Mouse (Mus musculus) embryonic facial prominence, embryonic 12.5 days (tissue): ENCODE measurements around the gene Hoxc8. TPM values are rescaled to one million over a fixed set of nuclear protein-coding genes. Genes with fewer than 3 reads are reported as not detected.
A peak's percentile ranks its signal among the peaks of the same experiment; 100 is the strongest.

Source experiments
- ATAC-seq: fragments of 200-750 bp; cut with Nextera tagmentation; 2 replicates; pipeline ENCODE4 v1.8.0; 2017; ENCODE audit not compliant: insufficient number of reproducible peaks, insufficient read depth, low FRiP score, low TSS enrichment
- H3K27ac ChIP-seq: fragments of 300-500 bp; sonication (generic); 2 replicates; pipeline ENCODE4 v1.5.1; 2016; ENCODE audit warnings: mild to moderate bottlenecking
- H3K27me3 ChIP-seq: fragments of 300-500 bp; sonication (generic); 2 replicates; pipeline ENCODE4 v1.6.1; 2016; ENCODE audit warnings: mild to moderate bottlenecking, moderate library complexity
- H3K36me3 ChIP-seq: fragments of 300-500 bp; sonication (generic); 2 replicates; pipeline ENCODE4 v1.6.1; 2016; ENCODE audit warnings: mild to moderate bottlenecking
- H3K4me1 ChIP-seq: fragments of 300-500 bp; sonication (generic); 2 replicates; pipeline ENCODE4 v1.6.1; 2016
- H3K4me2 ChIP-seq: fragments of 300-500 bp; sonication (generic); replicated peaks from 2 replicates; pipeline ENCODE4 v1.6.1; 2016; ENCODE audit warnings: mild to moderate bottlenecking, moderate library complexity
- H3K4me3 ChIP-seq: fragments of 300-500 bp; sonication (generic); 2 replicates; pipeline ENCODE4 v1.5.1; 2016; ENCODE audit warnings: mild to moderate bottlenecking
- H3K9ac ChIP-seq: fragments of 300-500 bp; sonication (generic); 2 replicates; pipeline ENCODE4 v1.6.1; 2016; ENCODE audit warnings: mild to moderate bottlenecking, moderate library complexity
- H3K9me3 ChIP-seq: fragments of 300-500 bp; sonication (generic); 2 replicates; pipeline ENCODE4 v1.6.1; 2016; ENCODE audit warnings: mild to moderate bottlenecking, moderate library complexity
- WGBS: fragments of 180-500 bp; shearing (Covaris S2); methylation state at CpG from one replicate; pipeline ENCODE4 v1.1.7; 2016; 5-methylcytosine and 5-hydroxymethylcytosine counted together
- polyA plus RNA-seq: library from polyadenylated mRNA; unstranded; fragments of >200 nt; fragmentation: Nextera tagmentation; extraction: Ambion mirVana; gene quantifications from 2 replicates; pipeline ENCODE4 v1.2.1, GENCODE M21; 2016

The Hoxc8 gene
- polyA plus RNA-seq, 1 experiment from 2014 or later, result not detected

DNA sequence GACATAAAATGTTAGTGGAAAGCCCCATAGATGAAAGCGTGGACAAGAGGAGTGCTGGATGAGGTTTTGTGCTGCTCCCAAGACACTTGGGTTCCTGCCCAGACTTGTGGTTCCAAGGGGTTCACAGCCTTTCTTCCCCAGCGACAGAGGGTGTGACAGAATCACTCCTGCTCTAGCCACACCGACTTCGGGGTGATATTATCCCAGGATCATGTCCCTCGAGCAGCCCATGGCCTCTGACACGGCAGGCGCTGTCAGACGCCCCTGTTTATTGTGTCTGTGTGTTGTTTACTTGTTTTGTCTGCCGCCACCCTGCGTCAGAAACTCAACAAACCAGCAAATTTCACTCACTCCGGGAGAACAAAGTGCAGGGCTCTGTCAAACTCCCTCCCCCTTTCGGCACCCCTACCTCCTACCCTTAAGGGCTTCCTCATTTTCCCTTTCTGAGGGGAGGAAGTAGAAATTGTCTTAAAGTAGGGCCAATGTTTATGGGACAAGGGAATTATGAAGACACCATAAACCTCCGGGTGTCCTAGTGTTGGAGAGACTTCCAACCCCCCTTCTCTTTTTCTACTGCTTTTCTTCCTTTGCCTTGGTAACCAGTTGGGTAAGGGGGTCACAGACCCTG is 12.5 kb downstream of the Hoxc8 start:
- Histone ChIP-seq H3K9ac (no peak overlapping the region), H3K36me3 (no peaks in the 10 kb centered on the region), H3K4me2 (no peak overlapping the region), H3K4me1 (peaks cover 11% of the 10 kb centered on the region), H3K4me3 (no peak overlapping the region), H3K27ac (no peak overlapping the region), H3K9me3 (no peaks in the 10 kb centered on the region), H3K27me3 (peaks cover 100% of the 10 kb centered on the region)
- 3% methylated on average over 13 of the region's 13 CpGs for WGBS
- ATAC-seq, result no peak

DNA sequence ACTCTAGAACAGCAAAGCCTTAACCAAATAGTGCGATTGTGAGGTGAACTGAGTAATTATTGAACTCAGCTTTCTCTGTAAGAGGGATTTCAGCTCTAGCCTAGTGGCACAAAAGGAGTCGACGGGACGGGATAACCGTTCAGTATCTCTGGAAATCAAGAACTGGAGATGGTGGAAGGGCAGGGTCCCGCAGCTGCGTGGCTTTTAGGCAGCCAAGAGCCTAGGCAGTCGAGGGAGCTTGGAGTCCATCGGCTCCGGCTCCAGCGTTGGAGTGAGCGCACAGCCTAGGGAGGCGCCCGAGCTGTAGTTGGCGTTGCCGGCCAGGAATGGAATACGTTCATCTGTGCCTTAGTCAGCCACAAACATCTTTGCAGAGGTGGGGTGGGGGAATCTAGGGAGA is 14.9 kb downstream of the Hoxc8 start:
- Histone ChIP-seq H3K4me3 (no peak overlapping the region), H3K4me1 (no peaks in the 10 kb centered on the region), H3K4me2 (no peak overlapping the region), H3K27me3 (peaks cover 100% of the 10 kb centered on the region), H3K27ac (no peak overlapping the region), H3K9me3 (no peaks in the 10 kb centered on the region), H3K36me3 (no peaks in the 10 kb centered on the region), H3K9ac (no peak overlapping the region)
- no peak for ATAC-seq
- 1% methylated on average over 17 of the region's 17 CpGs for WGBS

DNA sequence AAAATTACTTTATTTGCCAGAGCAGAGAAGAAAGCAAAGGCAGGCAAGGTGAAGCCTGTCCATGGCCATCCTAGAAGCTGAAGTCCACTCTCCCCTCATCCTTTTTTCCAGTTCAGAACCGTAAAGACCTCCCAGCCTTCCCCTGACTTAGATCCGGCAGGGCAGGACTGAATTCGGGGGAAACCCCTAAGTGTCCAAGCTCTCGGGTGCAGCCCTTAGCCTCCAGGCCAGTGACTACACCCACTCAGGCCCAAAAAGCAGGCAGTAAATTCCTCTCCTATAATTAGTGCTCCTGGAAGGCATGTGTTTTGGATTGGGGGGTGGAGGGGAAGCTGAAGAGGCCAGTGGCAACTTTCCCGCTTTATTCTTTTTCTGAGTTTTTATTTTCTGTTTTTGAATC is 15.4 kb downstream of the Hoxc8 start:
- H3K36me3 ChIP-seq, result no peaks in the 10 kb centered on the region
- H3K9me3 ChIP-seq, result no peaks in the 10 kb centered on the region
- no peak overlapping the region for H3K27ac ChIP-seq
- no peak overlapping the region for H3K4me3 ChIP-seq
- H3K27me3 ChIP-seq, result peaks cover 100% of the 10 kb centered on the region
- H3K4me2 ChIP-seq, result no peak overlapping the region
- ATAC-seq, result no peak
- WGBS, result 2% methylated on average over 5 of the region's 5 CpGs
- no peaks in the 10 kb centered on the region for H3K4me1 ChIP-seq
- no peak overlapping the region for H3K9ac ChIP-seq

DNA sequence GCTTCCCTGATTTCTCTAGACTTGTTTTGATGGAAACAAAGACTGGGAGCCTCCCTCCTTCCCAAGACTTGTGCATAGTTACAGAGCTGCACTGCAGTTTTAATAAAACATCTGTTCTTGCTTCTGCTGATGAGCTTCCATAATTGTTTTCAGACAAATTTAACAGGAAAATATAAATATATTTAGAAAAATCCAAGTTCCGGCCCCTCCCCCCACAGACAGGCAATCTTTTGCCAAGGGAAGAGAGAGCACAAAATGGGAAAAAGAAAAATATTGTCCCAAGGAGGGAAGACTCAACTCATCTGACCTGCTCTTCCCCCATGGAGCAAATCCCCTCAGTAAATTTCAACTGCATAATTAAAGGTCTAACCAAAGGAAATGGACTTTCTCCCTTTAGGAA is 15.9 kb downstream of the Hoxc8 start:
- no peaks in the 10 kb centered on the region for H3K4me1 ChIP-seq
- H3K36me3 ChIP-seq, result no peaks in the 10 kb centered on the region
- no peak for ATAC-seq
- no peak overlapping the region for H3K27ac ChIP-seq
- H3K4me3 ChIP-seq, result no peak overlapping the region
- WGBS, result 12% methylated on average over 1 of the region's 1 CpGs
- peaks cover 100% of the 10 kb centered on the region for H3K27me3 ChIP-seq
- H3K4me2 ChIP-seq, result no peak overlapping the region
- no peaks in the 10 kb centered on the region for H3K9me3 ChIP-seq
- no peak overlapping the region for H3K9ac ChIP-seq

DNA sequence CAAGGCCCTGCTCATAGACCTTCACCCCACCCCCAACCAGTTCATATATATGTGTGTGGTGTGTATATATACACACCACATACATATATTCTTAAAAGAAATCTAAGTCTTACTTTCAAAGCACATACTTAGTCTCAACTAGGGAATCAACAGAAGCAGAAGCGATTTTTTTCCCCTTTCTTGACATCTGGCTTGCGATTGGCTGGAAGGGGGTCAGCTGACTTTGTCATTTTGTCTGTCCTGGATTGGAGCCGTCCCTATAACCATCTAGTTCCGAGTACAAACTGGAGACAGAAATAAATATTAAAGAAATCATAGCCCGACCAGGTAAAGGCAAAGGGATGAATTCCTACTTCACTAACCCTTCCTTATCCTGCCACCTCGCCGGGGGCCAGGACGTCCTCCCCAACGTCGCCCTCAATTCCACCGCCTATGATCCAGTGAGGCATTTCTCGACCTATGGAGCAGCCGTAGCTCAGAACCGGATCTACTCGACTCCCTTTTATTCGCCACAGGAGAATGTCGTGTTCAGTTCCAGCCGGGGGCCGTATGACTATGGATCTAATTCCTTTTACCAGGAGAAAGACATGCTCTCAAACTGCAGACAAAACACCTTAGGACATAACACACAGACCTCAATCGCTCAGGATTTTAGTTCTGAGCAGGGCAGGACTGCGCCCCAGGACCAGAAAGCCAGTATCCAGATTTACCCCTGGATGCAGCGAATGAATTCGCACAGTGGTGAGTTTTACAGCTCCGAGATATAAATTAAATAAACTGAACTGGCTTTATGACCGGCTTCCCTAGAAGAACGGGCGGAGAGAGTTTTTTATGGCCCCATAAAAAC is 19.1 kb downstream of the Hoxc8 start:
- Histone ChIP-seq H3K27ac (no peak overlapping the region), H3K27me3 (peaks cover 98% of the 10 kb centered on the region), H3K9me3 (no peaks in the 10 kb centered on the region), H3K9ac (no peak overlapping the region), H3K4me2 (no peak overlapping the region), H3K36me3 (no peaks in the 10 kb centered on the region), H3K4me3 (no peak overlapping the region), H3K4me1 (no peaks in the 10 kb centered on the region)
- 1% methylated on average over 27 of the region's 27 CpGs for WGBS
- no peak for ATAC-seq

DNA sequence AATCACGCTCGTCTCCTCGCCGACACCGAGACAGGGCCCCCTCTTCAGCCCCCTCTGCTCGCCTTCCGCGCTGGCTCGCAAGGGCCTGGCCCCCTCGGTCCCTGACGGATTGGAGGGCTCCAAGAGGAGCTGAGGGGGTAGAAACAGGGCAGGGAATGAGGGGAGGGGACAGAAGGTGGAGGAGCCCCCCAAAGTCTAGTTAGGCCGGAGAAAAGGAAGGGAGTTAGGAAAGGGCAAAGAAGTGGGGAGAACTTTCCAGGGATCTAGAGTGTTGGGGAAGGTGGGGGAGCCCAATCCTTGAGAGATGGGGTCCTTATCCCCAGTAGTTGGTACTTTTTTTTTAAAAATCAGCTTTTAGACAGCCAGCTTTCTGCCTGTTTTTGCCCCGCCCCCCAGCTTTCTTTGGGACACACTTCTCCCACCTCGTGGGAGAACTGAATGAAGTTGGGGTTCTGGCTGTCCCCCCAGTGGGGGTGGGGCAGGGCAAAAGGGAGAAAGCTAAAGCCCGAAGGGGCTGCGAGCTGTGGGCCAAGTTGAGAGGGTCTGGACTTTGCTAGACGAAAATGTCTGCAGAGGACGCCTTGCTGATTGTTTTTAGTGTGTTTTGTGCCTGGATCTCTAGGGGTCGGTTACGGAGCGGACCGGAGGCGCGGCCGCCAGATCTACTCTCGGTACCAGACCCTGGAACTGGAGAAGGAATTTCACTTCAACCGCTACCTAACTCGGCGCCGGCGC is 19.9 kb downstream of the Hoxc8 start:
- Histone ChIP-seq H3K4me2 (no peak overlapping the region), H3K4me1 (no peaks in the 10 kb centered on the region), H3K36me3 (no peaks in the 10 kb centered on the region), H3K4me3 (no peak overlapping the region), H3K9ac (no peak overlapping the region), H3K27ac (no peak overlapping the region), H3K9me3 (no peaks in the 10 kb centered on the region), H3K27me3 (peaks cover 98% of the 10 kb centered on the region)
- no peak for ATAC-seq
- under 1% methylated on average over 31 of the region's 31 CpGs for WGBS

DNA sequence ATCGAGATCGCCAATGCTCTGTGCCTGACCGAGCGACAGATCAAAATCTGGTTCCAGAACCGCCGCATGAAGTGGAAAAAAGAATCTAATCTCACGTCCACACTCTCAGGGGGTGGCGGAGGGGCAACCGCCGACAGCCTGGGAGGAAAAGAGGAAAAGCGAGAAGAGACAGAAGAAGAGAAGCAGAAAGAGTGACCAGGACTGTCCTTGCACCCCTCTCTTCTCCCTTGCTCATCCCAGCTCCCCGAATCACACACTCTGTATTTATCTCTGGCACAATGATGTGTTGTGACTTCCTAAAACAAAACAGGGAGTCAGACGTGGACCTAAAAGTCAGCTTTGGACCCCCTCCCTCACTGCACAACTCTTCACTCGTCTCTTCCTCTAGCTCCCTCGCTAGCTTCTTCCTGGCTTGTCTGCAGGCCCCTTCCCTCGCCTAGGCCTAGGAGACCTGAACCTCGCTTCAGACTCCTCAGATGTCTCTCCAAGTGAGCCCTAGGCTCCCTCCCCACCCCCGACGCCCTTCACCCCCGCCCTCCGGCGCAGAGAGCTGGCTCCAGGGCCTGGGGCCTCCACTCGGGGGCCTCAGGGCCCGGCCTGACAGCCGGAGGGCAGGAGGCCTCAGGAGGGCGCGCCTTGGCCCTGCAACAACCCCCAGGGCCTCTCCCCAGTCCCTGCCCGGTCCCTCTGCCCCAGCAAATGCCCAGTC is 20.6 kb downstream of the Hoxc8 start:
- Histone ChIP-seq H3K4me2 (no peak overlapping the region), H3K9ac (no peak overlapping the region), H3K4me3 (no peak overlapping the region), H3K4me1 (no peaks in the 10 kb centered on the region), H3K36me3 (no peaks in the 10 kb centered on the region), H3K27me3 (peaks cover 98% of the 10 kb centered on the region), H3K27ac (no peak overlapping the region), H3K9me3 (no peaks in the 10 kb centered on the region)
- ATAC-seq, result no peak
- 1% methylated on average over 28 of the region's 28 CpGs for WGBS

DNA sequence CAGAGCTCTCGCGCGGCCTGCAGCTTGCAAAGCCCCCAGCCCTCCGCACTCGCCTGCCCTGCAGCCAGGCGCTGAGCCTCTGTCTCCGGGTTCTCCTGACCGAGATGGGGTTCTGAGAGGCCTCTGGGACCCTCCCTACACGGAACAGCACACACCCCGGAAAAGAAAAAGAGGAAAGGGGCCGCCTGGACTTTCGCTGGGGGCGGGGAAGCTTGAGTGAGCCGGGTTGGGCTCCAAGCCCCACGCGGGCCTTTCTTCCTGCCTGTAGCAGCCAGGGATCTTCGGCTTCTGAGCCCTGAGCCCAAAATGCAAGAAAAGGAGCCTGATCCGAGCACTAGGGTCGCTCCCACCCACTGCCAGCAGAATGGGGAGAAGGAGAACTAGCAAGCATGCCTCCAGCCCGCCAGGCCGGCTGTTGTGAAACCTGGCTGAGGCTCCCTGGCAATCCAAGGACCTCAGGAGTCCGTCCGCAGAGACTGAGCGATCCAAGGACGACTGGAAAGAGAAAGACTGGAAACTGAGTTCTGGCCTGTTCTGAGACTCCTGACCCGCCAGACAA is 21.6 kb downstream of the Hoxc8 start:
- H3K9me3 ChIP-seq, result no peaks in the 10 kb centered on the region
- H3K4me3 ChIP-seq, result no peak overlapping the region
- H3K36me3 ChIP-seq, result no peaks in the 10 kb centered on the region
- no peak overlapping the region for H3K27ac ChIP-seq
- H3K27me3 ChIP-seq, result peaks cover 98% of the 10 kb centered on the region
- H3K4me1 ChIP-seq, result no peaks in the 10 kb centered on the region
- H3K4me2 ChIP-seq, result no peak overlapping the region; the same call in 1 of the 2 replicates
- WGBS, result 2% methylated on average over 26 of the region's 26 CpGs
- H3K9ac ChIP-seq, result no peak overlapping the region
- ATAC-seq, result no peak

DNA sequence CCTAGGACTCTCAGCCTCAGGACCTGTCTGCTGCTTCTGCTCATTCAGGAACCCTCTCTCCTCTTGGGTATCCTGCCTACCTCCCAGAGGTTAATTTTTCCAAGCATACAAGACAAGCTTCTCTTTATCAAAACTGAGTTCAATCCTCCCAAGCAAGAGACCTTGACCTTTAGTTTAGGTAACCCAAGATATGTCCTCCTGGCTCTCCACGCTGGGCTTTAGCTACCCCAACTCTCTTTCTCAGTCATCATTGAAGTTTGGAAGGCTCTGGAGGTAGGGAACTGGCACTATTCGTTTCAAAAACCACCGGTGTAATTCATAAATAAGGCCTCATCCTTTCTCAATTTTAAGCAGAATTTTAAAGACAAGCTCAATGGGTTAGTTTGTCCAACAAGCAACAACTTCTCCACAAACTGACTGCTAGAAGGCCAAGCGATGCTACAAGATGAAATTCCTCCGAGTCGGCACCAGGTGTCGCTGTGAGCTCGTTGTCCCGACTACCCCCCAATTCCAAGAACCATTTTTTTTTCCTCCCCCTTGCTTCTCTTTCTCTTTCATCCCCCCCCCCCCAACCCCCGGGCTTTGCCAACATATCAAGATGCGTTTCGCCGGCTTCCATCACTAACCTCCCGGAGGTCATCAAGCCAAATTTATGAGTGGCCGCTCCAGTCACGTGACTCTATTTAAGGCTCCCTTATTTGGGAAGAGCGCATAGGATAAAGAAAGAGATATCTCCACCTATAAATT is 23.0 kb downstream of the Hoxc8 start:
- ATAC-seq, result no peak
- no peaks in the 10 kb centered on the region for H3K36me3 ChIP-seq
- H3K4me2 ChIP-seq, result peak overlapping the region; percentile 5; the same call in 1 of the 2 replicates
- no peak overlapping the region for H3K27ac ChIP-seq
- 3% methylated on average over 17 of the region's 17 CpGs for WGBS
- no peaks in the 10 kb centered on the region for H3K9me3 ChIP-seq
- no peak overlapping the region for H3K9ac ChIP-seq
- no peak overlapping the region for H3K4me3 ChIP-seq
- no peaks in the 10 kb centered on the region for H3K4me1 ChIP-seq
- peaks cover 98% of the 10 kb centered on the region for H3K27me3 ChIP-seq

GRCm38 (mm10) chr15:103014166-103015008 is 24.0 kb downstream of the Hoxc8 start:
- H3K4me3 ChIP-seq, result 0 out of 2 replicates have a peak overlapping the region, but pooled peaks have one; percentile 9
- no peaks in the 10 kb centered on the region for H3K36me3 ChIP-seq
- ATAC-seq, result peak; percentile 44; the same call in 1 of the 2 replicates
- H3K9ac ChIP-seq, result no peak overlapping the region
- H3K27ac ChIP-seq, result no peak overlapping the region
- H3K9me3 ChIP-seq, result no peaks in the 10 kb centered on the region
- no peaks in the 10 kb centered on the region for H3K4me1 ChIP-seq
- 1% methylated on average over 43 of the region's 57 CpGs for WGBS
- peak overlapping the region; percentile 19; the same call in 1 of the 2 replicates for H3K4me2 ChIP-seq
- peaks cover 98% of the 10 kb centered on the region for H3K27me3 ChIP-seq
